Mouse (Mus musculus) heart, postnatal 10 days (tissue): ENCODE measurements around the gene C2cd4a. TPM values are rescaled to one million over a fixed set of nuclear protein-coding genes. Genes with fewer than 3 reads are reported as not detected.

Source experiments
- DNase-seq, 2 experiments: peaks; one replicate each; pipeline ENCODE4 v3.0.0; 2021
- intact Hi-C: fragments of 180-260 bp; cut with DNase I; formaldehyde crosslinking; loops from one replicate; pipeline ENCODE4 v1.15.1; 2025
- total RNA-seq, 2 experiments: library from RNA; stranded (reverse); gene quantifications; 2 replicates each; pipeline ENCODE4 v1.2.3; 2021

The C2cd4a gene
- total RNA-seq, 2 experiments from 2014 or later, result not detected

DNA sequence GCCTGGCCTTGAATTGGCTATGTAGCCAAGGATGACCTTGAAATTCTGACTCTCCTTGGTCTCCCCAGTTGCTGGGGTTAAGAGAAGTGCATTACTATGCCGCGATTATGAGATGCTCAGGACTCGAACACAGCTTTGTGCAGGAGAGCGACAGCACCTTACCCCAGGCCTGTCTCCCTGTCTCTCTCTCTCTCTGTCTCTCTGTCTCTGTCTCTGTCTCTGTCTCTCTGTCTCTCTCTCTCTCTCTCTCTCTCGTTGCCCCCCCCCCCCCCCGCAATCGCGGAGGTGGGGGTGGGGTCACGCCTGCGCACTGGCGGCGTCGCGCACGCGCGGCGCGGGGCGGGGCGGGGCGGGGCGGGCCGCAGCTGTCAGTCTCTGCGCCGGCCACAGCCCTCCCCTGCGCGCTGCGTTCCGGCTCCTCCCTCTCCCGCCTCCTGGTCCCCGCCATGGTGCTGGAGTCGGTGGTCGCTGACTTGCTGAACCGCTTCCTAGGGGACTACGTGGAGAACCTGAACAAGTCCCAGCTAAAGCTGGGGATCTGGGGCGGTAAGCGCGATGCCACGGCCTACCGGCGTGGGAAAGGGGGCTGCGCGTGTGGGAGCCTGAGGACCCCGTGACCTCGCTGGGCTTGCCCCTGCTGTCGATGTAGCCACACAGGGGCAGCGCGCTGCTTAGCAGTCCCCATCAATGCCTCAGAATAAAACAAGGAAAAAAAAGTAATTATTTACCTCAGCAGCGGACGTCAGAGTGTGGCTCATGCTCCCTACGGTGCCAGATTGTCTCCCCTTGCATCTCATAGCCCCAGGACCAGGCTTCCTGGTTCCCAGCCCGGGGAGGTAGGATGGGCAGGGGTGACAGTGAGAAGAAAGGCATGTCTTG is 8.1 kb upstream of the C2cd4a start, which contains the start of gene Vps13c:
TSS of gene Vps13c (plus strand) at position 416 of the 879 bp plus-strand sequence.
- intact Hi-C loops, result no loop called here
- DNase-seq, result peak; percentile 85 to 86

DNA sequence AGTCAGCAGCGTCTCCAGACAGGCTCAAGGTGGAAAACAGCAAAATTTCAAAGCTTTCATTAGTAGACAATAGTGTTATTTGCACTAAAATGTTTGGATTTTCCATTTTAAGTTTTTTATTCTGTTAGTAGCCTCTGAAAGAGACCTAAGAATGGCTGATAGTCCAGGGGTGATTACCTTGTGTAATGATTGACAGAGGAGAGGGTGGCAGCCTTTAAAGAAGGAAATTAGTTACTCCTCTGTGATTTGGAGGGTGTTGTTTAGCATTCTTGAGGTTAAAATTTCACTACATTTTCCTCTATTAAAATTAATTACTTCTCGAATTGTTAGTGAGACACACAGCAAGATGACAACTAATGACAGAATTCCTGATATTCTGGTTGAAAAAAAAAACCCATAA is 5.2 kb upstream of the C2cd4a start:
- intact Hi-C loops, result no loop called here
- no peak for DNase-seq

DNA sequence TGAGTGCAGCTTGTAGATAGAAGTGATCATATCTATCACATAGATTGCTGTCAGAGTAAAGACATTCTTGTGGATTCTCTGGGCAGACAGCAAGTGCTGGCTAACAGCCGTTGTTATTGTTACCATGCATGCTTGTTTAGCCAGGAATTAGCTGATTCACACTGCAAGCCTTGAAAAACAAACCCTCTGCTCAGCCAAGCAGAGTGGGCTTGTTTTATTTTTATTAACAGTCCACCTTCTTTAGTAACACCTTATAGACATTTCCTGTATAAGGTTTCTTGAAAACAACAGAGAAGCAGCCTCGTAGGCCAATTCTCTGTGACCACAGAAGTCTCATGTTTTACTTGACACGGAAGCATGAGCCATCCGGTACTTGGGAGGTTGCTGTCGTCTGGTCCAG is 2.4 kb upstream of the C2cd4a start:
- intact Hi-C loops, result no loop called here
- no peak for DNase-seq

DNA sequence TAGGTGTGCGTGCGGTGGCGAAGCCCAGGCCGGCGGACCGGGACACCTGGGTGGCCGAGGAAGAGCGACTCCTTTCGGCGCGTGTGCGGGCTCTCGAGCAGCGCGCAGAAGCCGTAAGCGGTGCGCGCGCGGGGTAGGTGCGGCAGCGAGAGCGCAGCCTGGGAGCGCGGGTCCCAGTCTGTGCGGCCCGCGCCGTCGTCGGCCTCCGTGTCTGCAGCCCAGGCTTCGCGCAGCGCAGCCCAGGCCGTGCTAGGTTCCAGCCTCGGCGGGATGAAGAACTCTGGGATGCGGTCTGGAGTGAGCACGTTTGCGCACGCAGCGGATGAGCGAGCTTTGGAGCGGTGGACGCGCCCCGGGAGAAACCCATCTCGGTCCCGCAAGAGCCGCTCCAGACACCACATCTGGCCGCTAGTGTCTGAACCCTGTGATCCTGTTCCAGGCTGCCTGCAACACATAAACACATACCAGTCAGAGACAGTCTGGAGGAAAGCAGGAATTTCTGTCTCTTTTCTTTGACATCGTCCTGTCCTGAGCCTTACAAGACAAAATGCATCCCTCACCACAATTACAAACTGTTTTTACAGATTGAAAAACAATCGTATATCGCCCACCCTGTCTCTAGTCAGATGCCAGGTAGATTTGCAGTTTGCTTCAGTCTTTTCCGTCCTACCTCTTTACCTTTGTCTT is 628 bp downstream of the C2cd4a start:
- no peak for DNase-seq

DNA sequence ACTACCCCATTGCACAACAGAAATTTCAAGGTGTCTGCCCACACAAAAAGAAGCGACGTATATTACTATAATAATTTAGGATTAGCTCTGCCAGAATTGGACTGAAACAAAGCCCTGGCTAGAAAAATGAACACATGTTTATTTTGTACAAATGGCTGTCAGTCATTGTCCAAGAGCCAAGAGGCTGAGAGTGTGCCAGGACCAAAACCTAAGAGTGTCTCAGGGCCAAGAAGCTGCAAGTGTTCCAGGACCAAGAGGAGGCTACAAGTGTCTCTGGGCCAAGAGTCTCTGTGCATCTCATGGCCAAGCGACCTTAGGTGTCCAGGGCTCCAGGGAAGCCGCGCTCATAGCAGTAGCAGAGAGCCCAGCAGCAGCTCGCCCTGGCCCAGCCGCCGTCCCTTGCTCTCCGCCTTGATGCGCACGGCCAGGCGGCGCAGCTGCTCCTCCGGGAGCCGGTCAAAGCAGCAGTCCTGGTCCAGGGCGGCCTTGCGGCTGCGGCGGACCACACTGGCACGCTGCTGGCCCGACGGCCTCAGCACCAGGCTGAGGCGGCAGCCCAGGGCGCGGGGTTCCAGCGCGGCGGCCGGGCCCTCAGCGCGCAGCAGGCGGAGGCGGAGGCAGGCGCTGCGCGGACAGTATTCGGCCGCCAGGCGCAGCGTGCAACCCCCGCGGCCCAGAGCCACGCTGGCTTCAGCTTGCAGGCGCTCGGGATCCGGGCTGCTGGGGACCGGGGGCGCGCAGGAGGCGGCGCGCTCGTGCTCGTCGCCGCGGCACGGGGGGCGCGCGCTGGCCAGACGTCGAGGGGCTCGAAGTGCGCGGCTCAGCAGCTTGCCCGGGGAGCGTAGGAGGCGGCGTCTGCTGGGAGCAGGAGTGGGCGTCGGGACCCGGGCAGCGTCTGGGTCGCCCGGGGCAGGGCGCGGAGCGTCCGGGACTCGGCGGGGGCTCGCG is 1.4 kb downstream of the C2cd4a start:
- DNase-seq, result peak; percentile 63 to 67
- intact Hi-C loops, result no loop called here

More for the DNA sequence above, 628 bp downstream of the C2cd4a start:
- intact Hi-C loops, result no loop called here

DNA sequence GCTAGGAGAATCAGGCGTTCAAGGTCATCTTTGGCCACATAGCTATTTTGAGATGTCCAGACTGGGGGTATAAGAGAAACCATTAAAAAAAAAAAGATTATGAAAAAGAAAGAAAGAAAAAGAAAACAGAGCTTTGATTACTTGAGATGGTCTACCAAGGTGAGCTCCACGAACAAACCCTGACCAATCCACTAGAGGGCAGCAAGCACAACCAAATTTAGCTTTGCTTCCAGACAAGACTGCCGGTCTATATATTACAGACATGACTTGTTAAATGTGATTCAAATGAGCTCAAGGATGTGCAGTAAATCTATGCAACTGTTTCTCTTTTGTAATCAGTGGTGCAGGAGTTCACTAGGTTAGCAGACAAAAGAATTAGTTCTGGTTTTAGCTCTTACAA is 3.9 kb downstream of the C2cd4a start:
- intact Hi-C loops, result loop anchor here (1.0 to 5.0 kb wide), 2 partner anchors 47 to 144 kb away; no protein-coding TSS in a partner anchor
- peak; percentile 71 to 77 for DNase-seq

DNA sequence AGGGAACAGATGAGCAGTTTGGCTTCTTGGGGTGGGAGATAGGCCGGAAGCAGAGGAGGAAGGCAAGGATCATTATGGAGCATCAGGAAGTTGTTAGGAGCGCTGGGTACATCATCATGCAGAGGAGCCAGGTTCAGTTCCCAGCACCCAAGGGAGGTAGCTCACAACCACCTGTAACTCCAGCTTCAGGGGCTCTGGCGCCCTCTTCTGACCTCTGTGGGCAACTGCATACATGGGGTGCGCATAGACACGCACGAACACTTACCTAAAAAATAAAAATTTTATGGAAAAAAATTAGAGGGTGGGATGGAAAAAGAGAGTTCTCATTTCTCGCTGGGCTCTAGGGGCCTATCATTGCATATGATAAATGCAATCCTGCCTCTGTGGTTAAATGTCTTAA is 6.6 kb downstream of the C2cd4a start:
- intact Hi-C loops, result loop anchor here (5.0 kb wide), 1 partner anchor 147 kb away; no protein-coding TSS in a partner anchor
- no peak for DNase-seq

DNA sequence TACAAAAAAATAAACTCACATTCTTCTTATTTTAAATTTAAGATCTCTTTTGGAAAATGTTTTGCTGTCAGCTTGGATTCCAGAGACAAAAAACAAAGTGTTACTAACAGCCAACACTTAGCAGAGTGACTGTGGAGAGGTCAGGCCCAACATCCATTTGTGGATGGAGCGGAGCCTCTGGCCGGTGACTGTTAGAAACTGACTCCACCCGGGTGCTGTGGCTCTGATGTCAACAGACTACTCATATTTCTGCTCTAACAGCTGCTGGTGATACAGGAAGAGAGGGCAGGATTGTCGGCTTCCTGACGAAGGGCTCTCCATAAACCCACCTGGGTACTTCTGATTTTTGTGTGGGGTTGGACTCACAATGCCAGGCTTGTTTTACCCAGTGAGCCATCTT is 9.0 kb downstream of the C2cd4a start:
- peak in 1 of 2 experiments; percentile 33 for DNase-seq
- intact Hi-C loops, result no loop called here

DNA sequence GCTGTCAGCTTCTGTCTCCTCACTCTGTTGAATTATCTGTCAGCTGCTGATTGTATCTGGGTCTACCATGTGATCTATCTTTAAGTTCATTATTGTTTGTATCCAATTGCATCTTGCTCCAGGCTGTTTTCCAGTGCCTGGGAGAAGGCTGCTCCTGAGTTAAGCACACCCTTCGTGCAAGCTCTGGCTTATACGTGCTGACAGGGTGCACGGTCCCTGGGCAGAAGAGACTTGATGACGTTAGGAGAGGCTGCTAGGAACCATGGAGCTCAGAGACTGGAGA is 13.5 kb downstream of the C2cd4a start:
- intact Hi-C loops, result no loop called here
- no peak for DNase-seq

DNA sequence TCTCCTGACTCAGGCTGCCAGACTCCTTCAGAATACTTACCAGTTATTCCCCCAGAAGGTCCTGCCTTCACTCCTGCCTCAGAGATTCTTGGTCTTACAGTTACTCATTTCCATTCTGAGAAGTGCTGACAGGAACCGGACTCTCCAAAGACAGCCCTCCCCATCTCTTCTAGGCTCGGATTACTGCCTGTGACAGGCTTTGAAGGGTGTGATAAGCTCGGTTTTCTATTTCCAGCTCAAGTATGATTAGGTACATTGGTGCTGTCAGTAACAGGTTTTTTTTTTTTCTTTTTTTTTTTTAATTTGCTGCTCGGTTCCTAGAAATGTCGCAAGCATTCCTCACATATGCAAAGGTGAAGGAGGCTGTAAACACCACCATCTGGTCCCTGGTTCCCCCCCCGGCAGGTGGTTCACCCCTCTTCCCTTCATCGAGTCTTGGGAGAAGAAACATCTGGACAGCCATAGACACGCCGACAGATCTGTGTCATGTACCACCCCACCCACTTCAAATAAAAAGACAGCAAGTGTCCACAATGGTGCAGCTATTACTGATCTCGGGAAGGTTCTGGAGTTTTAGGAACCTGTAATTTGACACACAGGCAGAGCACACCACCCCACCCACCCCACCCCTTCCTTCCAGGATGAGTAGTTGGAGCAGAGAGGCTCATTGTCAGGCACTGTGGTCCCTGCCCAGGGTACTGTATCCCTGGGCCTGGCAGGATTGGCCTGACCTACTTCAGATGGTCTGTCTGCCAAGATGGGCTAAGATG is 14.0 kb downstream of the C2cd4a start:
- intact Hi-C loops, result no loop called here
- peak; percentile 56 to 58 for DNase-seq

DNA sequence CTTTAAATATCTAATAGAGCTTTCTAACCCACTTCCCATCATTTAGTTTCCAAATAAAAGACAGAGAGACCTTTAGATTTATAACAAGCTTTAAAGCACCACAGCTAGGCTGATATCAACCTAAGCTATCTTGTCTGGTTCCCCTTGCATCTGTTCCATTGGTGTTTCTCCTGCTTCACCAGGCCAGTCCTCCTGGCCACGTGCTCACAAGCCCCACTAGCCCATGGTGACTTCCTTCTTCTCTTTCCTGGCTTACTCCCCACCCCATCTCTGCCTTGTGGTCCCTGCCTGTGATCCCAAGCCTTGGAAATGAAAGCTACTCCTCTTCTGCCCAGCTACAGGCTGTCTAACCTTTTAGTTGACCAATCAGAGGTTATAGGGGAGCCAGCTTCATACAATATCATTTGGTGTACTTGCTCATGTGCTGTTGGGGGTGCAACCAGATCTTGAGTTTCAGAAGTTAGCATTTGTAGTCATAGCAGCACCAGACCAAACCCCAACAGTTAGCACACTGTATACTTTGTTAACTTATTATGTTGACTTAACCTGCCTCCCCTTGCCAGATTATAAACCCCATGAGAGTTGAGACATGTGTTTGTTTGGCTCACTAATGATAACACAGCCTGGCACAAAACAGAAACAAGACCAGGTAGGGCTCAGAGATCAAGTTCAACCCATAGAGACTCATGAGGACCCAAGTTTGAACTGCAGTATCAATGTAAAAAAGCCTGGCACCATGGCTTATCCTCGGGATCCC is 15.8 kb downstream of the C2cd4a start:
- intact Hi-C loops, result no loop called here

DNA sequence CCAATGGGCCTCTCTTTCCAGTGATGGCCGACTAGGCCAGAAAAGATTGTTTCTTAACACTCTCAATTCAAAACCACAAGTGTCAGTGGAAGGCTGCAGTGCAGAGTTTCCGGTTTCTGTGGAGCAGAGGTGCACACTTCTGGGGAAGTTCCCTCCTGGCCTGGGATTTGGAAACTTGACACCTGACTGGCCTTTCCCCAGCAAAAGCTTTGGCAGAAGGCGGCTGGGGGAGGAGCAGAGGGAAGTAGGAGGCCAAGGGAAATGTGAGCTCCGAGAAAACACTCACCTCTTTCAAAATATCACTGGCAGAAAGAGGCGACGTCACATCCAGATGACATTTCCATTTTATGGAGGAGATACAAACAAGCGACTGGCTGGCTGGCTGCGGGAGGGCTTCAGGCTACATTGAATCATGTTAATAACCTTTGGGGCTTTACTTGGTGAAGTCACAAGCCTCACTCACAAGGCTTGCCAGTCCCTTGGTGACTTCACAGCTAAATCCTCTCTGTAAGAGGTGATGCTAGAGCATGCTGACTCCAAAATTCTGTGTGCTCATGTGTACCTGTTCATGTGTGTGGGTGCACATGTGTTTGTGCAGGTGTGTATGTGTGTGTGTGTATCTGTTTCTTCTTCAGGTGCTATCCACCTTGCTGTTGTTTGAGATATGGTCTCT is 18.3 kb downstream of the C2cd4a start:
- intact Hi-C loops, result no loop called here
- DNase-seq, result peak; percentile 91 to 92

More for the DNA sequence above, 15.8 kb downstream of the C2cd4a start:
- DNase-seq, result no peak

DNA sequence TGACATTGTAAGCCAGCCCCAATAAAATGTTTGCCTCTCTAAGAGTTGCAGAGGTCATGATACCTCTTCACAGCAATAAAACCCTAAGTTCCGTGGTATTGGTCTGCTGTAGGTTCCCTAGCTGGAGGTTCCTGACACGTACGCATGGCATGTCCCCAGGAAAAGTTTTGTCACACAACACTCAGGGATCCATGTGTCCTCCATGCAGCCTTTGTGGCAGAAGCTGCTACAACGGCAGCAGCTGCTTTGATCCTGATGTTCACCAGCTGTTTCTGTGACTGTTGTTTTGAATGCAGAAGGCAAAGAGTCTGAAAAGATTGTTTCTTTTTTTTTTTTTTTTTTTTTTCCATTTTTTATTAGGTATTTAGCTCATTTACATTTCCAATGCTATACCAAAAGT is 19.0 kb downstream of the C2cd4a start:
- intact Hi-C loops, result no loop called here
- DNase-seq, result peak; percentile 50 to 53

DNA sequence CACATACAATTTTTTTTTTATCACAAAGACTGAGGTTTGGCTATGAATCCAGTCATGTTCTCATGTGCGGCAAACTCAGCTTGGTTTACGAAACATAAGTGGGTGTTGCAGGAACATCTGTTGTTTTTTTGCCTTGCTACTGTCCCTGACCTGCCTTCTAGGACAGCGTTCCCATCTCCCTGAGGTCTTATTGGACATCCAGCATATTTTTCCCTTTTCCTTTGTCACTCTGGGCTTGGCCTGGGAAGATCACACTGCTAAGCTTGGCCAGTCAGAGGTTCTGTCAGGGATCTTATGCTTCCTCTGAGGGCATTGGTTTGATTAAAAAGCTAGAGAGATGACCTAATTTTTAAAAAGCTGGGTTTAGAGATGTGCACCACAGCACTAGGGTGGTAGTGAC is 21.0 kb downstream of the C2cd4a start:
- no peak for DNase-seq
- intact Hi-C loops, result no loop called here

DNA sequence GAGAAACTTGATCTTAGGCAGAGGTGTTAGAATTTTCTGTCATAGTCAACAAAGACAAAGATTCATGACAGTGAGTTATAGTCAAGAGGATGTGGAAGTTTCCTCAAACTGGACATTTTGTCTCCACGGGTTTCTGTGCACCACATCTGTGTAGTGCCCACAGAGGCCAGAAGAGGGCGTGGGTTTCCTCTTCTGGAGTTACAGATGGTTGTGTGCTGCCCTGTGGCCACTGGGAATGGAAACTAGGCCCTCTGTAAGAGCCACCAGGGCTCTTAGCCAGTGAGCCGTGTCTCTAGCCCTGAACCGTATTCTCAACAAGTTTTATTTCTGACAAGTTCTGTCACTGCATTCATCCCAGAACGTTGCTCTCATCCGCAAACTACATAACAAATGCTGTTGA is 21.6 kb downstream of the C2cd4a start:
- no peak for DNase-seq
- intact Hi-C loops, result no loop called here

DNA sequence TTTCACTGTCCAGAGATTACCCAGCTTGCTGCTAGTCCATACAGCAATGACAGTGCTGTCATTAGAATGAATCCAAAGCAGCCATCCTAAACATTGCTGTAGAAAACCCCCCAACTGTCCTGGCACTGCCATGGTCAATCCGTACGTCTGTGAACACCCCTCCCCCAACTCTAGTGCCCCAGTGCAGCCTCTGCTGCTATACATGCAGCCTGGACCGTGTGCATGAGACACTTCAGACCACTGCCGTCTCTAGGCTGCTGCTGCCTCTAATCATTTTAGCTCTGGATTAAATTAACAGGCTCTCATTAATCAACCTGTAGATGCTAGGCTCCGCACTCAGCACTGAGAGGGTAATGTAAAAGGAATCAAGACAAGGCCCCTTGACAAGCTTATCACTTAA is 25.1 kb downstream of the C2cd4a start:
- intact Hi-C loops, result loop anchor here (10.0 kb wide), 1 partner anchor 122 kb away; no protein-coding TSS in a partner anchor

DNA sequence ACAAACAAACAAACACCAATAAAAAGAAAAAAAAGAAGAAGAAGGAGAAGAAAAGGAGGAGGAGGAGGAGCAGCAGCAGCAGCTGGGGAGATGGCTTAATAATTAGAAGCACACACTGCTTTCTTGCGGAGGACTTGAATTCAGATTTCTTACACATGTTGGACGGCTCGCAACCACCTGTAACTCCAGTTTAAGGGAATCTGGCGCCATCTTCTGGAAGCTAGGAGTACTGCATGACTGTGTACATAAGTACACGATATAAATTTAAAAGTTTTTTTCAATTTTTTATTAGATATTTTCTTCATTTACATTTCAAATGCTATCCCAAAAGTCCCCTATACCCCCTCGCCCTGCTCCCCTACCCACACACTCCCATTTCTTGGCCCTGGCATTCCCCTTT is 29.9 kb downstream of the C2cd4a start:
- intact Hi-C loops, result loop anchor here (1.0 to 10.0 kb wide), 3 partner anchors 44 to 117 kb away; no protein-coding TSS in a partner anchor
- DNase-seq, result peak; percentile 35 to 61

More for the DNA sequence above, 25.1 kb downstream of the C2cd4a start:
- no peak for DNase-seq

DNA sequence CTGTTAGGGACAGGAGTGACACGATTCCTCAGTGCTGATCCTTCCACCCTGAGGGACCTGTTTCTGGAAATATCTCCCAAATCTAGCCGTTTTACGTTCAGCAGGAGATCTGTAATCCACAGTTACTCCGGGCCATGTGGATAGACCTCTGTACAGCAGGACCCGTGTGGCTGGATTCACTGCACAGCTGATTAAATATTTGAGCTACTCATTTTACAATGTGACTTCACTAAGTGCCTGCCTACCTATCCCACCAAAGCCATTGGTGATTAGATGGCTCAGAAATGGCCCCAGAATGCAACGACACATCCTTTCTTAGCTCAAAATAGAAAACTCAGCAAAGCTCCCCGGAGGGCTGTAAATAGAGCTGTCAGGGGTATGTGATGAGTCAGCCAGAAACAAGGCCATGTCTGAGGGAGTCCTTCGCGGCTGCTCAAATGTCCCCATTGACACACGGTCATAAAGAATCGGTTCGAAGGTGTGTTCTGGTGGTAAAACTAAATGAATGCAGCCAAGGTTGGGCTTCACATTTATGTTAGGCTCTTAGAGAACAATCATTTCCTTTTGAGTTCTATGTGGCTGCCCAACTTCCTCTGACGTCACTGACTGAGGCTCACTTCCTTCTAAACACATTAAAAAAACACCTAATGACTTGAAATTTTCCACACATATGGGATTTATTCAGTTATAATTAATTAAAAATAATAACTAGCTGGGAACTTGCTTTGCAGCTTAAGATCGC is 32.9 kb downstream of the C2cd4a start:
- DNase-seq, result peak in 1 of 2 experiments; percentile 9
- intact Hi-C loops, result no loop called here
